Mouse (Mus musculus) spleen, postnatal 4 days (tissue): ENCODE measurements at regions not wholly inside any gene's neighbourhood (a gene's known extent, or its start where the extent isn't known, plus 50 kb on each side); places are given as distances from the start of the nearest gene placed in this dataset.

Experiments
- DNase-seq, 2 experiments: peaks; one replicate each; pipeline ENCODE4 v3.0.0; 2022; ENCODE audit warnings: low spot score in 2 of 2

GRCm38 (mm10) chr9:50257162-50257561, 87.6 kb downstream of the Rpl10-ps3 start:
- no peak for DNase-seq

- no peak for DNase-seq
Measured at GRCm38 (mm10) chr9:50244982-50245671, 99.6 kb downstream of the Rpl10-ps3 start.

DNA sequence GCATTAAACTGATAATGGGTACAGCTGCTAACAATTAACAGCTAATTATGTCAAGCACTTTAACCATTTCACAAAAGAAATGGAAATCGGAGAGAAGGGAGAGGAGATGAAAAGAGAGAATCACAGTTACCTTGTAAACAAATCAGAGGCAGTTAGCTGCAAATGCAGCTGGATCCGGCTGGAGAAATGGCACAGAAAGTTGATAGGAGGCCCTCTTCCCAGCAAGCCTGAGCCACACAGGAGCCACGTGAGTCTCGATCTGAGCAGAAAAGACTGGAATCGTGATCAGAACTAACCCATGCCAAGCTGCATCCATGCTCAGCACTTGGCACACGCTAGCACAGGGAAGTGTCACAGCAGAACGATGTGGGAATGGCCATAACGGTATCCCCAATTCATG, 103.8 kb downstream of the Rpl10-ps3 start:
- DNase-seq: no peak

DNA sequence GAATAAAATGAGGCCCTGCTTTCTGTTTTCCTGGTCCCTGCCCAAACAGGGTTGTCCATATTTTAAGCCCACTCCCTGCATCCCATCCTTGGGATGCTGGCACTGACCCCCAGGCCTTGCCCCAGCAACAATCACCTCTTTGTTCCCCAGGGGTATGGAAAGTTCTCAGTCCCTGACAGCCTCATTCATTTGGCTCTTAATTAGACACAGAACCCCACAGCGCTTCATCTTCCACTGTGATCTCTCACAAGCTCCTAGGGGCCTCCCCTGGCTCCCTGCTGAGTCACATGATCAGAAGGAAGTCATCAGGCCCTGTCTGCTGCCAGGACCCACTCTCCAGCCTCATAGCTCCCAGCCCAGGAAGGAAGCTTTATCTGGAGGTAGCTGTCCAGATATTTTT, 108.9 kb downstream of the Rpl10-ps3 start:
- no peak for DNase-seq

DNA sequence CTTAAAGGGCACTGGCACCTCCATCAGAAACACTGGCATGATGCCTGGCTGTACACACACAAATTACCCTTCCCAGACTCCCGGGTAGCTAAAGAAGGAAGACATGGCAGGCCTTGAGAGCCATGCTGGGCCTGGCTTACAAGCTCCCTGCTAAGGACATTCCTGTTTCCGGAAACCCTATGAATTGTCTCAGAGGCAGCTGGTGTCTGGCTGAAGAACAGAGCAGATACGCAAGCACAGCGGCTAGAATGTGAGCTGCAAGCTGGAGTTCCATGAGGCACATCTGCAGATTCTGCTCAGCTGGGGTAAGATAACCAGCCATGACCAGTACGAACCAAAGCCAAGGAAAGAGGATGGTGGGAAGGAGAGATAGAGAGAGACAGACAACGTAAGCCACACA, 110.1 kb downstream of the Rpl10-ps3 start:
- DNase-seq: no peak

GRCm38 (mm10) chr9:50232958-50233510, 111.7 kb downstream of the Rpl10-ps3 start:
- no peak for DNase-seq

DNA sequence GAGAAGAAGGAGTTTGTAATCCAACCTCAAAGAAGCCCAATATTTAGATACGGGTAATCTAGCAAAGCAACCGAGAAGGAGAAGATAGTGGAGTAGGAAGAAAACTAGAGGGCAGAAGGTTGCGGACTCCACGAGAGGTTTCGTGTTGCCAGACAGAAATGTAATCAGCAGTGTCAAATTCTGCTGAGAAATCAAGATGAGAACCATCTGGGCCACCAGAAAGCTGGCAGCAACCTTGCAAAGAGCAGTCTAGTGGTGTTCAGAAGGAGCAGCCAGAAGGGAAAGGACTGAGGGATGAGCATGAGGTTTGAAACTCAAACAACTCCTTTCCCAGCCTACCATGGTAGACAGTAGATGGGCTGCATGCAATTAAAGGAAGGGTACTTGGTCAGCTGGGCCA, 134.3 kb downstream of the Rpl10-ps3 start:
- no peak for DNase-seq

- no peak for DNase-seq
Measured at GRCm38 (mm10) chr9:50199422-50200218, 145.1 kb downstream of the Rpl10-ps3 start.

DNA sequence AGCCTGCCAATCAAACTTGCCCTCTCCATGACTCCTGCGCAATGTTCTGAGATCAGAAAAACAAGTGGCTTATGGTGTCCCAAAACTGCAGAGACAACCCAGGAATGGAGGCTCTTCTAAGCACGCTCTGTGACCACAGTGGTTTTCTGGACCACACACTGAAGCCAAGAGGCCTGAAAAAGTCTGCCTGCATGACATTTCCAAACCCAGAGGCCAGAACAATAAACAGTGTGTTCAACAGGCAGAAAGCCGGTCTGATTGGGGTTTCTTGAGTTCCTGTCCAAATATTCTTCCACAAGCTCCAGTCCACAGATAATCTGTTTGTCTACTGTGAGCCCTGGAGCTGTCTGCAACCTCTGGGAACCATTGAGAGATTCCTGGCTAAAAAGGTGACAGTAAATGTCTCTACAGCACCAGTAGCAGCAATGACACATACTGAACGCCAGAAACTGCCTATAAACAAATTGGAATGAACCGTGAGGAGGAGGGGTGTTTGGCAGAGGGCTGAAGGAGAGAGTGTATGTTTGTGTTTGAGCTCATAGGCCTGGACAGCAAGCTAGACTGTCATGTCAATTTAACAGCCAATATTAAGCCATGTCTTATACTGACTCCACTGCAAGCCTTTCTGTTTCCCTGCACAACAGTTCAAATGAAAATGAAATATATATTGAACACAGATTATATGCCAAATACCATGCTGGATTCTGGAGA, 152.2 kb downstream of the Rpl10-ps3 start:
- no peak for DNase-seq

GRCm38 (mm10) chr9:50191136-50191535, 153.6 kb downstream of the Rpl10-ps3 start:
- no peak for DNase-seq

DNA sequence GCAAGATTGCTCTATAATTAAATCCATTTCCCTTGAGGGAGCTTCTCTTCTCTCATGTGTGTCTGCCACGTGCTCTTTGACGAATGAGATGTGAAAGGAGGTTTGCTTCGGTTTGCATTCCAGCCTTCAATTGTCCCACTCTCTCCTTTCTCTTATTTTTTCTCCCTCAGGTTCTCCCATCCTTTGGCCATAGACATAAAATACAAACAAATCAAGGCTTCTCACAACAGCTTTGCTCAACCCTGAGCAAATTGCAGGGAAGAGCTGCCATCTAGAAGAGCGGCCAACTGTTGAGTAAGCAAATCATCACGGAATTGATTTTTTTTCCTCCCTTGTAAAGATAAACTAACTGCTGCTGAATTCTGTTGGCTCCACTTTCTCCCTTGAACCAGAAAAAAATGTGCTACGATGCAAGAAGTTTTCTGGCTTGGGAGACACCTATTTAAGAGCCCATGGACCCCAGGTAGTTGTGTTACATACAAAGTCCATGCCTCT, 156.1 kb downstream of the Rpl10-ps3 start:
- DNase-seq: no peak

- DNase-seq: no peak
Measured at GRCm38 (mm10) chr9:50181360-50181759, 163.4 kb downstream of the Rpl10-ps3 start.

GRCm38 (mm10) chr9:50176131-50176530, 168.6 kb downstream of the Rpl10-ps3 start:
- no peak for DNase-seq

DNA sequence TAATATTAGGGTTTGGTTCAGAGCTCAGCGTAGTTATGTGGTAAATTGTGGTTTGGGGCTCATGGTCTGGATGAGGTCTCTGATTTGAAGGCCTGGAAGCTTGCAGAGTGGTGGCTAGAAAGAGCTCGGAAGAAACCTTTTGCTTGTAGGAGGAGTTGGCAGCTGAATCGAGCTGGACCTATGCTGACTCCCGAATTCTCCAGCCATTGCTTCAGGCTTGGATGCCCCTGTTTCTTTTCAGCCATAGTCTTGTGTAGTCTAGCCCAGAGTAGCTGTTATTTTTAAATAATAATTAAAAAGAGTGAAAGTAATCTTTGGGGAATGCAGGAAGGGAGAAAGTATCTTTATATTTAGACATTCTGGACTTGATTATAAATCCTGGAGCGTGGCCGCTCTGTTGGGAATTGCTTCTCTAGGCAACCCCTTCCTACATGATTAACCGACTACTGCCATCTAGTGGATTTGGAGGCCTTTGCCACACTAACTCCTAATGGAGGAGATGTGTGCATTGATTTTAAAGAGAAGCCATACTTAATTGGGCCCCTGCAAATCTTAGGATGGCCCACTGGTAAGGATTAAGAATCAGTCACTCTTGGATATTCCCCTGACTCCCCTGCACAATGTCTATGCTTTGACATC, 172.8 kb downstream of the Rpl10-ps3 start:
- DNase-seq: no peak

DNA sequence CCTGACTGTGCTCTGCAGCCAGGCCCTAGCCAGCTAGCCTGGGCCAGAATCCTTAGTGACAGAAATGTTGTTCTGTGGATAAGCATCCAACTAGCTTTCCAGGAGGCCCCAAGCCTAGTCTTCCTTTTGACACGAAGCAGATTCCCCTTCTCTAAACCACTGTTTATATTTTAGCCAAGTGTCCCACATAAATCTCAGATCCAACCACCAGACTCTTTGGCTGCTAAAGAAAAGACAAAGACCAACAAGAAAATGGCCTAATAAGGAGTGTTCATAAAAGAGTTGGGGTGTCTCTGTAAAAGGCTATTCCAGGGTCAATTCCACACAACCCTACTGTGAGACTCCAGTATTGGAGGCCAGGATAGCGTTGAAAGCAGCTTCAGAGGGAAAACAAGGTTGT, 173.6 kb downstream of the Rpl10-ps3 start:
- no peak for DNase-seq

- no peak for DNase-seq
Measured at GRCm38 (mm10) chr9:50170637-50171036, 174.1 kb downstream of the Rpl10-ps3 start.

GRCm38 (mm10) chr9:50154618-50155017, 190.2 kb downstream of the Rpl10-ps3 start:
- no peak for DNase-seq

GRCm38 (mm10) chr9:50150091-50150490, 194.7 kb downstream of the Rpl10-ps3 start:
- DNase-seq: no peak

DNA sequence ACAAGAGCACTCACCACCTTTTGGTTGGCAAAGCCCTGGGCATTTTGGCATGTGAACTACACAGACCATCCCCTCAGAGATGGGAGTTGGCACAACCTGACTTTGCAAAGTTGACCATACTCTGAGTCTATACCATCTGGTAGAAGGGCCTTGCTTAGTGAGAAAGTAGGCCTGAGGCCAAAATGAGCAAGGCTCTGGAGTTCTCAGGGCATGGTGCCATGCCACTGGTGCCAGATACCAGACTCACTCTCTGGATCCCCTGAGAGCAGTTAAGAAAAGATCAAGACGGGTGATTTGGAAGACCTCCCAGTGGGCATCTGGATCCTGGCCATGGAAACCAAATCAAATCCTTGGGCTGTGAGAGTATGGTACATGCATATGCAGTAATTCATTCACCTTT, 202.0 kb downstream of the Rpl10-ps3 start:
- DNase-seq: no peak

DNA sequence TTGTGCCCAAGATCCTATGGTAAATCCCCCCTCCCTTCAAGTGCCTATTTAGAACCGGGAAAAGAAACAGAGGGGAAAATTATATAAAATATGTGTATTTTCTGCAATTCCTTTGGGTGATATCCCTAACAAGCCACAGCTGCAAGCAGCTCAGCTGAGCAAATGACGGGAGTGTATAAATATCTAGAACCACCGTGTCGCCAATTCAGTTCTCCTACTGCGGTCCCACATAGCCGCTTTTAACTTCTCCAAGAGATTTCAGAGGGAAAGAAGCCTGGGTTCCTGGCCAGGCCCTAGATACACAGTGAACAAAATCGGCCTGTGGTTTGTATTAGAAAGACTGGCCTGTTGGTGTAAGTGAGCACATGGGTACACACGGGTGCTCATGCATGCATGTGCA, 202.7 kb downstream of the Rpl10-ps3 start:
- no peak for DNase-seq

- DNase-seq: no peak
Measured at GRCm38 (mm10) chr9:50141176-50141575, 203.6 kb downstream of the Rpl10-ps3 start.
